Mouse (Mus musculus) urinary bladder, postnatal 10 days (tissue): ENCODE results near the gene Itga2.

ENCODE experiments used
- DNase-seq: peaks from one replicate; pipeline ENCODE4 v3.0.0; 2022; ENCODE audit warnings: low spot score

Gene Itga2

GRCm38 (mm10) chr13:114818513-114818912 lies 113.4 kb downstream of the Itga2 start:
- no peak for DNase-seq

GRCm38 (mm10) chr13:114817751-114818360 lies 114.0 kb downstream of the Itga2 start, which contains the start of gene Mocs2:
TSS of gene Mocs2 (plus strand) at chr13:114818236.
- peak; percentile 84 for DNase-seq

GRCm38 (mm10) chr13:114809624-114810210 lies 122.2 kb downstream of the Itga2 start:
- DNase-seq, result no peak

GRCm38 (mm10) chr13:114802971-114803370 lies 128.9 kb downstream of the Itga2 start:
- no peak for DNase-seq

- DNase-seq, result no peak
Observed at GRCm38 (mm10) chr13:114801857-114802256, 130.0 kb downstream of the Itga2 start.

- no peak for DNase-seq
Observed at GRCm38 (mm10) chr13:114793250-114794030, 138.5 kb downstream of the Itga2 start.

- DNase-seq, result no peak
Observed at GRCm38 (mm10) chr13:114791511-114791910, 140.4 kb downstream of the Itga2 start.
